Mouse (Mus musculus) megakaryocyte, embryonic 14.5 days (primary cell): ENCODE measurements around the gene Lmo7.

Experiments
- FLI1 ChIP-seq: IDR thresholded peaks from 2 replicates; pipeline ENCODE4 v1.6.1; 2012; ENCODE audit warnings: low read length, inconsistent platforms, mixed read lengths
- GATA1 ChIP-seq: IDR thresholded peaks from 3 replicates; pipeline ENCODE4 v1.6.1; 2012; ENCODE audit warnings: mixed read lengths, low read length, inconsistent platforms, borderline replicate concordance

DNA sequence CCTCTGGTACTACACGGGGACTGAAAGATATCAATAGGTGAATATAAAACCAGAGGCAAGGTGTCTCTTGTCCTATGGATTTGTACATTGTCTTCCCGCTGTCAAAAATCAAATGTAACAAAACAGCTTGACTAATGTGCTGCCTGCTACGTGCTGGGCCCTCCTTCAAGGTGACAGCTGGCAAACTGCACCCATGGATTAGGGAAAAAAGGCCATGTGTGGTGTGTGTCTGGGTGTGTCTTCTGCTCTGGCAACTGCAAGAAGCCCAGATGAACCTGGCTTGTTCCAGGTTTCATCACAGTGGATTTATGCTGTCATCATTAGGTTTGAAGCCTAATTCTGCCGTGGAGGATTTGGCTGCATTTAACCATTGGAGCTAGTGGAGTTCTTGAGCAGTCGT, 174.0 kb downstream of the Lmo7 start:
- TF ChIP-seq GATA1 = no peak
- no peak for TF ChIP-seq FLI1
